Mouse (Mus musculus) embryo, embryonic 11.5 days (tissue): Measurements from ENCODE around the gene Nek9.

Experiments used
- DNase-seq: peaks from one replicate; pipeline ENCODE4 v3.0.0-alpha.2; 2012; ENCODE audit warnings: low read depth, low spot score

The Nek9 gene

GRCm38 (mm10) chr12:85347196-85347595, 8.0 kb upstream of the Nek9 start:
- no peak for DNase-seq

- DNase-seq, result peak; percentile 44
These were observed 7.2 kb upstream of the Nek9 start for GRCm38 (mm10) chr12:85346374-85346773.

- DNase-seq, result no peak
These were observed 6.4 kb upstream of the Nek9 start for GRCm38 (mm10) chr12:85345559-85345958.

- no peak for DNase-seq
These were observed 5.1 kb upstream of the Nek9 start for GRCm38 (mm10) chr12:85344252-85344651.

GRCm38 (mm10) chr12:85342310-85342709, 3.1 kb upstream of the Nek9 start:
- DNase-seq, result no peak

- DNase-seq, result peak; percentile 69
These were observed 2.0 kb upstream of the Nek9 start for GRCm38 (mm10) chr12:85341131-85341530.

- DNase-seq, result no peak
These were observed 785 bp upstream of the Nek9 start for GRCm38 (mm10) chr12:85339947-85340346.

- peak; percentile 19 for DNase-seq
These were observed 347 bp downstream of the Nek9 start for GRCm38 (mm10) chr12:85338815-85339214.

- no peak for DNase-seq
These were observed 1.4 kb downstream of the Nek9 start for GRCm38 (mm10) chr12:85337567-85338311.

GRCm38 (mm10) chr12:85330153-85330552, 9.0 kb downstream of the Nek9 start:
- no peak for DNase-seq

GRCm38 (mm10) chr12:85308651-85309050, 30.5 kb downstream of the Nek9 start:
- no peak for DNase-seq

GRCm38 (mm10) chr12:85305247-85305892, 33.8 kb downstream of the Nek9 start:
- peak; percentile 83 for DNase-seq

GRCm38 (mm10) chr12:85304725-85305124, 34.4 kb downstream of the Nek9 start:
- DNase-seq, result no peak

GRCm38 (mm10) chr12:85303256-85303655, 35.9 kb downstream of the Nek9 start:
- no peak for DNase-seq

- no peak for DNase-seq
These were observed 40.4 kb downstream of the Nek9 start for GRCm38 (mm10) chr12:85298835-85299180.

- DNase-seq, result no peak
These were observed 40.9 kb downstream of the Nek9 start for GRCm38 (mm10) chr12:85298127-85298834.

GRCm38 (mm10) chr12:85297345-85297997, 41.7 kb downstream of the Nek9 start:
- DNase-seq, result no peak

- DNase-seq, result no peak
These were observed 42.2 kb downstream of the Nek9 start for GRCm38 (mm10) chr12:85296915-85297314.

- no peak for DNase-seq
These were observed 43.7 kb downstream of the Nek9 start for GRCm38 (mm10) chr12:85295506-85295905.

- DNase-seq, result no peak
These were observed 46.3 kb downstream of the Nek9 start for GRCm38 (mm10) chr12:85292906-85293305.

GRCm38 (mm10) chr12:85292288-85292687, 46.9 kb downstream of the Nek9 start:
- DNase-seq, result no peak

- DNase-seq, result no peak
These were observed 47.6 kb downstream of the Nek9 start for GRCm38 (mm10) chr12:85291541-85291940.
